Mouse (Mus musculus): ENCODE data around the gene Rarg. TPM values are rescaled to one million over a fixed set of nuclear protein-coding genes. Genes with fewer than 3 reads are reported as not detected.

Gene Rarg
- polyA plus RNA-seq (2015; fragmentation: Nextera tagmentation; extraction: Ambion mirVana): 27.9 and 30.3 TPM in 2 replicates

- peak; percentile 38 for ATAC-seq (replicated peaks; ENCODE audit: low FRiP score)
- peaks cover 51% of the 10 kb centered on the region for H3K4me1 ChIP-seq
- H3K9ac ChIP-seq: peak within 1 kb of the TSS; percentile 74
- no peaks in the 10 kb centered on the region for H3K9me3 ChIP-seq (replicated peaks)
- 2% methylated on average over 41 of the region's 46 CpGs for WGBS
- no peaks in the 10 kb centered on the region for H3K36me3 ChIP-seq
- H3K27me3 ChIP-seq: 0 out of 2 replicates have a peak, but pooled peaks cover 7% of the 10 kb centered on the region
- H3K4me3 ChIP-seq (replicated peaks): peak within 1 kb of the TSS; percentile 68
- peak within 1 kb of the TSS; percentile 73 for H3K27ac ChIP-seq
- H3K4me2 ChIP-seq: peak within 1 kb of the TSS; percentile 94
These were observed at the start of gene Rarg for GRCm38 (mm10) chr15:102257202-102258075. Rarg (minus strand) TSS chr15:102257517.

GRCm38 (mm10) chr15:102302542-102302941 is 45.2 kb upstream of the Rarg start:
- WGBS: 71% methylated on average over 6 of the region's 6 CpGs
- no peaks in the 10 kb centered on the region for H3K27me3 ChIP-seq
- H3K4me3 ChIP-seq (replicated peaks): no peak overlapping the region
- H3K9me3 ChIP-seq (replicated peaks): no peaks in the 10 kb centered on the region
- H3K4me1 ChIP-seq: no peaks in the 10 kb centered on the region
- ATAC-seq (replicated peaks; ENCODE audit: low FRiP score): no peak
- H3K27ac ChIP-seq: no peak overlapping the region
- H3K4me2 ChIP-seq: no peak overlapping the region
- peaks cover 92% of the 10 kb centered on the region for H3K36me3 ChIP-seq
- H3K9ac ChIP-seq: no peak overlapping the region

- peak overlapping the region; percentile 72 for H3K4me2 ChIP-seq
- peaks cover 12% of the 10 kb centered on the region for H3K4me1 ChIP-seq
- 4% methylated on average over 24 of the region's 24 CpGs for WGBS
- H3K9me3 ChIP-seq (replicated peaks): no peaks in the 10 kb centered on the region
- peak overlapping the region; percentile 58 for H3K4me3 ChIP-seq (replicated peaks)
- peak; percentile 68 for ATAC-seq (replicated peaks; ENCODE audit: low FRiP score)
- peak overlapping the region; percentile 61 for H3K9ac ChIP-seq
- H3K36me3 ChIP-seq: peaks cover 37% of the 10 kb centered on the region
- H3K27me3 ChIP-seq: no peaks in the 10 kb centered on the region
- H3K27ac ChIP-seq: no peak overlapping the region
These were observed 39.2 kb upstream of the Rarg start for GRCm38 (mm10) chr15:102296368-102297006.

- 7% methylated on average over 25 of the region's 25 CpGs for WGBS
- Histone ChIP-seq H3K27ac (peak within 1 kb of the TSS; percentile 24; the same call in 1 of the 2 replicates), H3K36me3 (peaks cover 30% of the 10 kb centered on the region), H3K4me3 (replicated peaks) (peak within 1 kb of the TSS; percentile 58), H3K4me2 (peak within 1 kb of the TSS; percentile 72), H3K4me1 (peaks cover 12% of the 10 kb centered on the region), H3K9me3 (replicated peaks) (no peaks in the 10 kb centered on the region), H3K9ac (peak within 1 kb of the TSS; percentile 61), H3K27me3 (no peaks in the 10 kb centered on the region)
- ATAC-seq (replicated peaks; ENCODE audit: low FRiP score): peak; percentile 99
These were observed 38.5 kb upstream of the Rarg start, which contains the start of gene Espl1 for GRCm38 (mm10) chr15:102295633-102296367. Espl1 (plus strand) TSS chr15:102296266.

- Histone ChIP-seq H3K4me3 (replicated peaks) (no peak overlapping the region), H3K36me3 (peaks cover 7% of the 10 kb centered on the region; the same call in 1 of the 2 replicates), H3K4me1 (no peaks in the 10 kb centered on the region), H3K27ac (no peak overlapping the region), H3K9me3 (replicated peaks) (no peaks in the 10 kb centered on the region), H3K9ac (no peak overlapping the region), H3K27me3 (no peaks in the 10 kb centered on the region), H3K4me2 (no peak overlapping the region)
- no peak for ATAC-seq (replicated peaks; ENCODE audit: low FRiP score)
These were observed 30.1 kb upstream of the Rarg start for GRCm38 (mm10) chr15:102287395-102287794.

GRCm38 (mm10) chr15:102283648-102284047 is 26.3 kb upstream of the Rarg start:
- Histone ChIP-seq H3K9ac (no peak overlapping the region), H3K9me3 (replicated peaks) (no peaks in the 10 kb centered on the region), H3K27ac (no peak overlapping the region), H3K27me3 (no peaks in the 10 kb centered on the region), H3K36me3 (peaks cover 28% of the 10 kb centered on the region), H3K4me1 (peaks cover 22% of the 10 kb centered on the region), H3K4me3 (replicated peaks) (no peak overlapping the region), H3K4me2 (no peak overlapping the region)
- ATAC-seq (replicated peaks; ENCODE audit: low FRiP score): no peak
- WGBS: 69% methylated on average over 3 of the region's 3 CpGs

GRCm38 (mm10) chr15:102282463-102283292 is 25.4 kb upstream of the Rarg start:
- Histone ChIP-seq H3K27me3 (no peaks in the 10 kb centered on the region), H3K4me2 (no peak overlapping the region), H3K9ac (no peak overlapping the region), H3K4me1 (peaks cover 24% of the 10 kb centered on the region), H3K36me3 (peaks cover 28% of the 10 kb centered on the region), H3K27ac (no peak overlapping the region), H3K4me3 (replicated peaks) (no peak overlapping the region), H3K9me3 (replicated peaks) (no peaks in the 10 kb centered on the region)
- 83% methylated on average over 8 of the region's 8 CpGs for WGBS
- ATAC-seq (replicated peaks; ENCODE audit: low FRiP score): no peak

- peak overlapping the region; percentile 81; the same call in 1 of the 2 replicates for H3K9ac ChIP-seq
- no peaks in the 10 kb centered on the region for H3K9me3 ChIP-seq (replicated peaks)
- H3K27me3 ChIP-seq: no peaks in the 10 kb centered on the region
- H3K36me3 ChIP-seq: peaks cover 28% of the 10 kb centered on the region
- 93% methylated on average over 19 of the region's 19 CpGs for WGBS
- no peak overlapping the region for H3K27ac ChIP-seq
- peak overlapping the region; percentile 97 for H3K4me3 ChIP-seq (replicated peaks)
- peak overlapping the region; percentile 87 for H3K4me2 ChIP-seq
- ATAC-seq (replicated peaks; ENCODE audit: low FRiP score): no peak
- H3K4me1 ChIP-seq: peaks cover 24% of the 10 kb centered on the region
These were observed 23.3 kb upstream of the Rarg start for GRCm38 (mm10) chr15:102280623-102281022.

GRCm38 (mm10) chr15:102279783-102280520 is 22.6 kb upstream of the Rarg start:
- H3K4me3 ChIP-seq (replicated peaks): peak overlapping the region; percentile 97
- H3K4me1 ChIP-seq: peaks cover 24% of the 10 kb centered on the region
- ATAC-seq (replicated peaks; ENCODE audit: low FRiP score): peak; percentile 27
- H3K27me3 ChIP-seq: no peaks in the 10 kb centered on the region
- H3K36me3 ChIP-seq: peaks cover 28% of the 10 kb centered on the region
- WGBS: 24% methylated on average over 13 of the region's 13 CpGs
- peak overlapping the region; percentile 87 for H3K4me2 ChIP-seq
- no peaks in the 10 kb centered on the region for H3K9me3 ChIP-seq (replicated peaks)
- peak overlapping the region; percentile 81 for H3K9ac ChIP-seq
- peak overlapping the region; percentile 95 for H3K27ac ChIP-seq

- Histone ChIP-seq H3K36me3 (peaks cover 28% of the 10 kb centered on the region), H3K4me3 (replicated peaks) (peak within 1 kb of the TSS; percentile 97), H3K9me3 (replicated peaks) (no peaks in the 10 kb centered on the region), H3K9ac (peak within 1 kb of the TSS; percentile 81), H3K27ac (peak within 1 kb of the TSS; percentile 95), H3K4me2 (peak within 1 kb of the TSS; percentile 87), H3K27me3 (no peaks in the 10 kb centered on the region), H3K4me1 (peaks cover 24% of the 10 kb centered on the region)
- WGBS: under 1% methylated on average over 65 of the region's 65 CpGs
- peak; percentile 97 for ATAC-seq (replicated peaks; ENCODE audit: low FRiP score)
These were observed 21.9 kb upstream of the Rarg start, which contains the start of gene Mfsd5 for GRCm38 (mm10) chr15:102279092-102279782. Mfsd5 (plus strand) TSS chr15:102279454.

Data from kidney, embryonic 15.5 days (tissue).